Mouse (Mus musculus) macrophage (primary cell): Measurements from ENCODE around the gene Armt1. TPM values are rescaled to one million over a fixed set of nuclear protein-coding genes. Genes with fewer than 3 reads are reported as not detected.
"Not testable (repeated sequence)": the region's sequence is repeated elsewhere in the genome, so short reads cannot be mapped to it uniquely, and the experiment has no call there.

Experiments used
- H3K27ac ChIP-seq: fragments of 350-480 bp; formaldehyde crosslinking; 2 replicates; pipeline ENCODE4 v1.9.0; 2021
- H3K36me3 ChIP-seq: fragments of 350-480 bp; formaldehyde crosslinking; 2 replicates; pipeline ENCODE4 v1.9.0; 2021; ENCODE audit errors: inconsistent target
- H3K4me3 ChIP-seq: fragments of 350-480 bp; formaldehyde crosslinking; 2 replicates; pipeline ENCODE4 v1.9.0; 2021; ENCODE audit errors: inconsistent target
- H3K79me2 ChIP-seq: fragments of 350-480 bp; formaldehyde crosslinking; 2 replicates; pipeline ENCODE4 v1.9.0; 2021; ENCODE audit errors: inconsistent target
- WGBS: methylation state at CpG from one replicate; pipeline ENCODE4 v1.1.7; 2026; ENCODE audit warnings: inconsistent platforms; ENCODE audit not compliant: missing documents; 5-methylcytosine and 5-hydroxymethylcytosine counted together
- polyA plus RNA-seq: library from polyadenylated mRNA; stranded (reverse); fragments of 250-400 nt; gene quantifications from 3 replicates; pipeline ENCODE4 v1.2.4, GENCODE M21; 2018; ENCODE audit warnings: inconsistent platforms

The Armt1 gene
- polyA plus RNA-seq, 1 experiment from 2014 or later = 11.5 TPM

GRCm38 (mm10) chr10:4405511-4405910 lies 26.8 kb upstream of the Armt1 start:
- H3K79me2 ChIP-seq = no peaks in the 10 kb centered on the region
- 98% methylated on average over 5 of the region's 5 CpGs for WGBS
- H3K27ac ChIP-seq = no peak overlapping the region
- no peak overlapping the region for H3K4me3 ChIP-seq
- H3K36me3 ChIP-seq = peaks cover 64% of the 10 kb centered on the region

- no peaks in the 10 kb centered on the region for H3K79me2 ChIP-seq
- WGBS = 100% methylated on average over 1 of the region's 1 CpGs
- no peak overlapping the region for H3K27ac ChIP-seq
- peaks cover 74% of the 10 kb centered on the region for H3K36me3 ChIP-seq
- H3K4me3 ChIP-seq = no peak overlapping the region
Observed at GRCm38 (mm10) chr10:4407191-4407590, 25.1 kb upstream of the Armt1 start.

- Histone ChIP-seq H3K27ac (no peak overlapping the region), H3K4me3 (no peak overlapping the region), H3K36me3 (peaks cover 76% of the 10 kb centered on the region), H3K79me2 (peaks cover 23% of the 10 kb centered on the region)
- 77% methylated on average over 8 of the region's 8 CpGs for WGBS
Observed at GRCm38 (mm10) chr10:4425245-4425644, 7.0 kb upstream of the Armt1 start.

- Histone ChIP-seq H3K79me2 (peaks cover 42% of the 10 kb centered on the region), H3K27ac (peak overlapping the region; percentile 91), H3K36me3 (peaks cover 29% of the 10 kb centered on the region), H3K4me3 (peak overlapping the region; percentile 88; the same call in 1 of the 2 replicates)
- 19% methylated on average over 8 of the region's 8 CpGs for WGBS
Observed at GRCm38 (mm10) chr10:4430399-4430798, 1.9 kb upstream of the Armt1 start.

GRCm38 (mm10) chr10:4430826-4431225 lies 1.4 kb upstream of the Armt1 start:
- Histone ChIP-seq H3K4me3 (peak overlapping the region; percentile 88), H3K36me3 (peaks cover 25% of the 10 kb centered on the region), H3K27ac (peak overlapping the region; percentile 91), H3K79me2 (peaks cover 42% of the 10 kb centered on the region)
- WGBS = 94% methylated on average over 3 of the region's 3 CpGs

GRCm38 (mm10) chr10:4431746-4432122 lies 533 bp upstream of the Armt1 start:
- 8% methylated on average over 5 of the region's 5 CpGs for WGBS
- peak overlapping the region; percentile 91 for H3K27ac ChIP-seq
- peaks cover 16% of the 10 kb centered on the region; the same call in 1 of the 2 replicates for H3K36me3 ChIP-seq
- peaks cover 43% of the 10 kb centered on the region for H3K79me2 ChIP-seq
- H3K4me3 ChIP-seq = peak overlapping the region; percentile 88

- peaks cover 10% of the 10 kb centered on the region; the same call in 1 of the 2 replicates for H3K36me3 ChIP-seq
- WGBS = 4% methylated on average over 19 of the region's 19 CpGs
- peaks cover 42% of the 10 kb centered on the region for H3K79me2 ChIP-seq
- H3K27ac ChIP-seq = peak overlapping the region; percentile 78
- H3K4me3 ChIP-seq = peak overlapping the region; percentile 65
Observed at GRCm38 (mm10) chr10:4432996-4433755, 909 bp downstream of the Armt1 start.

GRCm38 (mm10) chr10:4433871-4434270 lies 1.6 kb downstream of the Armt1 start:
- H3K27ac ChIP-seq, H3K36me3 ChIP-seq, H3K4me3 ChIP-seq: not testable (repeated sequence)
- H3K79me2 ChIP-seq = peaks cover 36% of the 10 kb centered on the region
- 69% methylated on average over 2 of the region's 2 CpGs for WGBS

GRCm38 (mm10) chr10:4435416-4435815 lies 3.1 kb downstream of the Armt1 start:
- 65% methylated on average over 3 of the region's 3 CpGs for WGBS
- Histone ChIP-seq H3K79me2 (peaks cover 25% of the 10 kb centered on the region), H3K27ac (no peak overlapping the region), H3K4me3 (no peak overlapping the region), H3K36me3 (peaks cover 24% of the 10 kb centered on the region; the same call in 1 of the 2 replicates)

- Histone ChIP-seq H3K4me3 (no peak overlapping the region), H3K27ac (no peak overlapping the region), H3K79me2 (no peaks in the 10 kb centered on the region), H3K36me3 (peaks cover 20% of the 10 kb centered on the region)
- WGBS = 23% methylated on average over 4 of the region's 4 CpGs
Observed at GRCm38 (mm10) chr10:4456409-4456808, 24.1 kb downstream of the Armt1 start.

GRCm38 (mm10) chr10:4460201-4460600 lies 27.9 kb downstream of the Armt1 start:
- Histone ChIP-seq H3K36me3 (0 out of 2 replicates have a peak, but pooled peaks cover 3% of the 10 kb centered on the region), H3K79me2 (no peaks in the 10 kb centered on the region), H3K4me3 (no peak overlapping the region), H3K27ac (no peak overlapping the region)
- 96% methylated on average over 2 of the region's 2 CpGs for WGBS

- Histone ChIP-seq H3K36me3 (no peaks in the 10 kb centered on the region), H3K4me3 (no peak overlapping the region), H3K79me2 (no peaks in the 10 kb centered on the region), H3K27ac (no peak overlapping the region)
- WGBS = 95% methylated on average over 7 of the region's 7 CpGs
Observed at GRCm38 (mm10) chr10:4465799-4466198, 33.5 kb downstream of the Armt1 start.

GRCm38 (mm10) chr10:4469406-4469805 lies 37.1 kb downstream of the Armt1 start:
- whole genome bisulfite sequencing = 53% methylated on average over 3 of the region's 3 CpGs
- Histone ChIP-seq H3K36me3 (no peaks in the 10 kb centered on the region), H3K4me3 (no peak overlapping the region), H3K79me2 (no peaks in the 10 kb centered on the region), H3K27ac (no peak overlapping the region)

- Histone ChIP-seq H3K27ac (no peak overlapping the region), H3K36me3 (no peaks in the 10 kb centered on the region), H3K79me2 (no peaks in the 10 kb centered on the region), H3K4me3 (no peak overlapping the region)
- 93% methylated on average over 11 of the region's 11 CpGs for WGBS
Observed at GRCm38 (mm10) chr10:4473591-4473993, 41.3 kb downstream of the Armt1 start.

- WGBS = 64% methylated on average over 3 of the region's 3 CpGs
- H3K36me3 ChIP-seq = no peaks in the 10 kb centered on the region
- H3K27ac ChIP-seq = no peak overlapping the region
- no peaks in the 10 kb centered on the region for H3K79me2 ChIP-seq
- no peak overlapping the region for H3K4me3 ChIP-seq
Observed at GRCm38 (mm10) chr10:4475431-4475830, 43.2 kb downstream of the Armt1 start.
